Mouse (Mus musculus) liver, embryonic 14.5 days (tissue): ENCODE results near the gene Plekha5.

Experiments used
- CTCF ChIP-seq: IDR thresholded peaks from 2 replicates; pipeline ENCODE4 v1.5.1; 2016; ENCODE audit warnings: antibody characterized with exemption, low read depth, control low read depth
- EP300 ChIP-seq: IDR thresholded peaks from 2 replicates; pipeline ENCODE4 v1.6.1; 2016; ENCODE audit warnings: antibody characterized with exemption, low read depth

DNA sequence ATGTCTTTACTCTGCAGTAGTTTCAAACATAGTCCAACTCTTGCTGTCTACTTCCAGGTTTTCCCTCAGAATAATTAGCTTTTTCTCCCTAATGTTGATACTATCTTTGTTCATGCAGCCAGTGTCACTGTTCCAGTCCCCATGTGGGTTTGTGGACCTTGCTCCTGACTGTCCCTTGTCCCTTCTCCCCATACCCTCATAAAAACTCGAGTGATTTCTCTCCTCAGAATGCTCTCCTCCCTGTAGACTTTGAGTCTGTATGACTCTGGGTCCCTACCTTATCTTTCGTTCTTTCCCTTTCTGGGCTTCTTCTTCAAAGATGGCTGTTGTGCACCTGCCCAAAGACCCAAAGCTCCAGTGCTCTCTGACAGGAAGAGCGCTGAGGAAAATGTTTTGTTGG is 64.8 kb downstream of the Plekha5 start:
- TF ChIP-seq CTCF: no peak
- no peak for TF ChIP-seq EP300
